Mouse (Mus musculus): ENCODE results near the gene Eef1g.

DNA sequence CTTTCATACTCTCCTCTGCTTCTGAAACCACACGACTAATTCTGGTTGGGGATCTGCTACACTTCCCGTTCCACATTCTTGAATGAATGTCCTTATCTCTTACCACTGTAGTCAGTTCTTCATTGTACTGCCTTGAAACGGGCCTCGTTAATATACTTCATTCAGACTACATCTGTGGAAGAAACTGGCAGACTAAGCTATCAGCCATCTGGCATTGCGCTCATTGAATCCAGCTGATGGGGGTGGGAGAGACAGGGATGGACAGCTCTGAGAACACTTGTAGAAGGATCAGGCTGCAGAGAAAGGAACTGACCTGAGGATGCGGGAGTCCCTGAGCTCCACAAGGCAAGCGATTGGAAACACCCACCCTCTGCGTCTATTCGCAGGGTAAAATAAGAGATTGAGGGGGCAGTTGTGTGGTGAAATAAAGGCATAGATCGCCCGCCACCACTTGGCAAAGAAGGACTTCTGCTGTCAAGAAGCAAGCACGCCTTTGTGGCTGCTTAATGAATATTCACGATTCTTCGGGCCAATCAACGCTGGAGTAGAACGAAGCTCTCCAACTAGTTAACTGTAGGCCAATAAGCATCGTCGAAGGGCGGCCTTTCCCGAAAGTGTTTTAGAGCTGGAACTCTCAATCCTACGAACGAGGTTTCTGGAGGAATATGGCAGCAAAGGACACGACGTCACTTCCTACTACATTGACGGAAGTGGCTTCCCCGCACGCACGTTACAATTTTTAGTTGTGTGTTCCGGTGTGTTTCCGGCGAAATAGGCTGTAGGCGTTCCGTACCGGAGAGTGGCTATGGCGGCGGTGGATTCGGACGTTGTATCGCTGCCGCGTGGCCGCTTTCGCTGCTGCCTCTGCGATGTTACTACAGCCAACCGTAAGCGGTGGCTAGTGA is 13.5 kb upstream of the Eef1g start, which contains the start of gene Tut1:
- TF ChIP-seq CTCF (IDR thresholded peaks at IDR 0.05; ENCODE audit: extremely low read depth, insufficient read depth, insufficient read length, insufficient replicate concordance) (no peak), POLR2A (IDR thresholded peaks at IDR 0.05; ENCODE audit: low read depth, low read length) (peak; percentile 40; the same call in 1 of the 2 replicates)
